Mouse (Mus musculus): ENCODE measurements around the gene Slc44a3. TPM values are rescaled to one million over a fixed set of nuclear protein-coding genes. Genes with fewer than 3 reads are reported as not detected.

The Slc44a3 gene
- total RNA-seq, 2 experiments from 2014 or later, result 14.8 to 21.0 TPM

DNA sequence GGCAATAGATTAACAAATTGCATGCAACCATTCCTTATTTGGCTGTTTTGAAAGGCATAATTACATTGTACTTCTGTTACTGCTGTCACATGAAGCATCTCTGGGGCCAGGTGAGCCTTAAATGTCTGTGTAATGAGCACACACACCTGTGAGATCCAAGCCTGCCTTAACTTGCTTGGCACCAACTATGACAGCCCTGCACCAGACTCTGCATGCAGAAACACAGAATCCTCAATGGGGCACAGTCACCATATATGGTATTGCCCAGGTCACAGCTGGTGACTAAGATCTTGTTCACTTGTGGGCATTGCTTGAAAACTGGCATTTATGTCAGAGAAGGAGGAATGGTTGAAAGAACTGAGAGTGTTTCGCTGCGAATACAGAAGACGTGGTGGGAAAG, 69.4 kb downstream of the Slc44a3 start:
- no peak for DNase-seq (ENCODE audit: low spot score in 2 of 2)

DNA sequence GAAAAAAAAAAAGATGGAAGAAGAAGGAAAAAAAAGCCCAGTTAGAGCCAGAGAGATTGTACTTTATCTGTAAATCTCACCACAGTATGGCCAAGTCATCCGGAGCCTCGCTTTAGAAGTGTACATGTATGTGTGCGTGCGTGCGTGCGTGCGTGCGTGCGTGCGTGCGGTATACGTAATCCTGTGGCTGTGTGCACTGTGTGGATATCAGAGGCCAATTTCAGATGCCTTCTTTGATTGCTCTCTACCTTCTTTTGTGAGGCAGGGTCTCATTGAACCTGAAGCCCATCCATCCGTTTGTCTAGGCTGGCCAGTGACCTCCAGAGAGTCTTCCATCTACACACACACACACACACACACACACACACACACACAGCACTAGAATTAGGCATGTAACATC, 70.7 kb downstream of the Slc44a3 start:
- no peak for DNase-seq (ENCODE audit: low spot score in 2 of 2)

DNA sequence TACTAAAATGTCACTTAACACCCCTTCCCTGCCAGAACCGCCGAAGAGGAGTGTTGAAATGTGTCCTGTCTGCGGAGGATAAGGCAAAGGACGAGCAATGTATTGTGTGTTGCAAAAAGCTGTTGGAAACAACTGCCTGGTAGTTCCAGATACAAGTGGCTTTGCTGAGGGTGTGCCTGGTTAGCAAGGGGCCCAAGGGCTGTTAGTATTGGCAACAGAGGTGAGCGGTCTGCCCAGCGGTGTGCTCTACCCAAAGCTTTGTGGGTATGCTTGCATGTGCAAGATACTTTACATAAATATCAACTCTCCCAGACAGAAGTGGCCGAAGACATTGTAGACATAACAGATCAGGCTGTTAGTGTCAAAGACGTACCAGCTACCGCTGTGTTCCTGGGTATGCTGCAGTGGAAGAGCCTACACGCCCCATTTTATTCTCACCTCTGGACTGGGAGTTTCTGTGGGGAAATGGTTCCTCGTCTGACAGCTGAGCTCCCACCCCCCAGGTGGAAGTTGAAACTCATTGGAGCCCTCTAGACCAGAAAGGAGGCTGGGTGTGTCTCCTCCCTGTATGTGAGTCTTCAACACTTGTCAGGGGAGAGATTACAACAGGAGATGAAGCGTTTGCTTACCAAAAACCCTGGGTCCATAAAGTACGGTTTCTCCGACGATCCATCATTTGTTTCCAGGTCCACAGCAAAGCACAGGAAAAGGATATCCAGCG, 71.6 kb downstream of the Slc44a3 start:
- no peak for DNase-seq (ENCODE audit: low spot score in 2 of 2)

DNA sequence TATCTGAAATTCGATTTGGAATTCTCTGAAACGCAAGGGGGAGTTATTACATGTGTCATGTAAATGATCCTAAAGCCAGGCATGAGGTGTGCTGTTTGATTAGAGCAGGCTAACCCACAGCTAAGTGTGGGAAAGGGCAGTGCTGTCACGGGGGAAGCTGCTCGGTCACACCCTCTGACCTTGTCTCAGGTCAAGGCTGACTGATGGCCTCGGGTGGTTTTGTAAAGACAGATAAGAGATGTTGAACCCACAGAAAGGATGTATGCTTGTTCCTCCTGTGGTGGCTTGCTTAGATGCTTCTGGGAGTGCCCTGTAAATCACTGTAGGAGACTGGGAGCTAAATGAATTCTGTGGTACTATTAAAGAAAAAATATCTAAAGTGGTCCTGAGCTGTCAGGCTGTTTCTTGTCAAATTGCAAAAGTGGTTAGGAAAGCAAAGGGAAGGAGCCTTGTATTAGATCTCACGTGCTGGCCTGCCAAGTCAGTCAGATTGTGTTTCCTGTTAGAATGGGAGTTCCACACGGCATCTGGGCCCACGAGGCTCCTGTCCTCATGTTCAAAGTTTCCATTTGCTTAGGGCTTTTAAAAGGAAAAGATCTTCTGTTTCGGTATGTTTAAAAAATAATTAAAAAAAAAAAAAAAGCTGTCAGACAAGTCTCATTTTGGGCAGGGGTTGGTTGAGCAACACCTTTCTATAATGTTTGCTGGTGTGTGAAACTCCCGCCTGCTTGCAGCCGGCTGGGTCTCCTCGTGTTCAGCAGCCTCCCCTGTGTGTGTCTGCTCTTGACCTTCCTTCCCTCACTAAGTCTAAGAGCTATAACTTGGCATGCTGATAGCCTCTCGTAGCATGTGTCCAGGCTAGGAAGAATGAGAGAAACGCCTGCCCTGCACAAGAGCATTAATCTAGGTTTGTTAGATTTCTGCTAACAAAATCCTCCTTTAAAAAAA, 73.4 kb downstream of the Slc44a3 start:
- no peak for DNase-seq (ENCODE audit: low spot score in 2 of 2)

DNA sequence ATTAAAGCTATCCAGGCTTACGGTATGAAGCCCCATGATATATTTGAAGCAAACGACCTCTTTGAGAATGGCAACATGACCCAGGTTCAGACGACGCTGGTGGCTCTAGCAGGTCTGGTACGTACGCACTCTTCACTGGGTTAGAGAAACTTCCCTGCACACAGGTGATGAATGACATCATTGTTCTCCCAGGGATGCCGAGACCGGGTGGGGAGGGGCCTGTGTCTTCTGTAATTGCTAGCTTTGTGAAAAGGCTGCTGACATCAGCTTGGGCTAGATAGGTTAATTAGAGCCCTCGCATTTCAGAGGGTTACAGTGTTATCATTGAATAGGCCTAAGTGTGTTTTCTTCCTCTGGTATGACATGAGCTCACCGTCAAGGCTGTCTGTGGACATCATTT, 80.8 kb downstream of the Slc44a3 start:
- no peak for DNase-seq (ENCODE audit: low spot score in 2 of 2)

DNA sequence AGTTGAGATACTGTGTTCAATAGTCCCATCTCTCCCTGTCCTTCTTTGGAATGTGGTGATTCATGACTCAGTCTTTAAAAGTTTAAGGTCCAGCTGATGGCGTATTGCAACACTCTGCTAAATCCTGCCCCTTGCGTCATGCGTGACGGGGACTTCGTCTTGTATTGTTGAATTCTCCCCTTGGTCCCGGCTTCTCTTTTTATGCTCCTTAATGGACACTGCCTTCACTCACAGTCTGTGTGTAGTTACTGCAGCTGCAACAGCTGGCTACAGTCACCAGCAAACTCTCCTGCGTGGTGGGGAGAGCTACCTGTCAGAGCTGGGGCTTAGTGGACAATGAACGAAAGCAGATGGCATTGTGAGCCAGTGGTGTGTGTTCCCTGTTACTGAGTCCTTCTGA, 82.7 kb downstream of the Slc44a3 start:
- DNase-seq (ENCODE audit: low spot score in 2 of 2), result no peak

DNA sequence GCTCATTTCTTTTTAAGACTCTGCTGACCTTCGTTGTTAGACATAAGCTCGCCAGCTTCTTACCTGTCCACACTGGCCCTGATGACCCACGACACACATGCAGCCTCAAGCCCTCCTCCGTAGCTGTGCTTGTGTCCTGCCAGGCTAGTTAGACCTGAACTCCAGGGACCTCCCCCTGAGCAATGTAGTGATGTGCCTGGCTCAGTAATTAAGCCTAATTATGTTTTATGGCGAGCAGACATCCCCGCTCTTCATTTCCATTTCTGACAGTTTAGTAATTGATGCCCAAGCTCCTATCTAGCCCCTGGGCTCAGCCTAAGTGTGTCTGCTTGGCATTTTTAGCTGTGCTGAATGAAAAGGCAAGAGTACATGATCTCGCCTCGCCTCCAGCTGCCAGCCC, 83.6 kb downstream of the Slc44a3 start:
- no peak for DNase-seq (ENCODE audit: low spot score in 2 of 2)

DNA sequence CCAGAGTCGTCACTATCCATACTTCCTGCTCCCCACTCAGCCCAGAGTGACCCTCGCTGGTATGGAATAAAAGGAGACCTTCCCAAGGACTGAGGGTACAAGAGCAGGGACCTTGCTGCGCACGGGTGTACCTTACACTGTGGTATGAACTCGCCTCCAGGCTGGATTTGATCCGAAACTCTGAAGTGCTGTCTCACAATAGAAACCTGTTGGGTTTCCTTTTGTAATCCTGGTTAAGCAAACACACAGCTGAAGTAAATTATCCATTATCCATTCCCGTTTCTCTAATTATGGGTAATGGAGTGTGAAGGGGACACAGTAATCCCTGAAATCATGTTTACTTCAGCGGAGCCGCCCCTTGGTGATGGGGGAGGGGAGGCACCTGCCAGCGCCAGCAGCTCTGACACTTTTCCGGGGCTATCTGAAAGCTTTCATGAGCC, 84.2 kb downstream of the Slc44a3 start:
- no peak for DNase-seq (ENCODE audit: low spot score in 2 of 2)

DNA sequence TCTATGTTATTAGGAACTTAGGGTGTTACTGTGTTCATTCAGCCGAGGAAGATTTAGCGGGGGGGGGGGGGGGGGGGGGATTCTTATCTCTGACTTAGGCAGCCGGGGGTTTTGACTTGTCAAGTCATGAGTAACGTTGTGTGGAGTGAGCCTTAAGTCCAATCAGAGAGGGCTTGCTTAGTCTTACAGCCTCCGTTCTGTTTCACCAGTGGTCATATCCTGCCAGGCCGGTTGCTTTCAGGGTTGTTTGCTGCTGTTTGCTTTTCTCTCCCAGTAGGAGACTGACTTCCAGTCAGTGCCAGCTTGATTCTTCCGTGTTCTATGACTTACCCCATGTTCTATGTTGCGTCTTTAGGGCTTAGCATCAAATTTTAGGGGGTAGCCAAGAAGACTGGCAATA, 85.8 kb downstream of the Slc44a3 start:
- no peak for DNase-seq (ENCODE audit: low spot score in 2 of 2)

DNA sequence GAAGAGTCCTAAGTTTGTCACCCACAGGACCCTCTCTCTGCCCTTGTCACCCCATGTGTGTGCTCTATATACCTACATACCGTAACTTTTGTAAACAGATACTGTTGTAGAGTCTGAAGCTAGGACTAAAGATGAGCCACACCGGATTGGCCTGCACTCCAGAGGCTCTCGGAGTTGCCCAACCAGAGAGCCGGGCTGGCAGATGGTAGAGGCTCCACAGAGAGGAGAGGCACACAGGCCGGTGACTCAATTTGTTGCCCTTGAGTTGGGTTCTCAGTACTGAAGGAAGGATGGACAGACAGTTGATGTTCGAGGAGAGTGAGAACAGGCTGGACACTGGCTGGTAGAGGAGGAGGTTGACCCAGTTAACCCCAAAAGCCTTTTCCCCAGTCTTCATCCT, 87.8 kb downstream of the Slc44a3 start:
- DNase-seq (ENCODE audit: low spot score in 2 of 2), result no peak

DNA sequence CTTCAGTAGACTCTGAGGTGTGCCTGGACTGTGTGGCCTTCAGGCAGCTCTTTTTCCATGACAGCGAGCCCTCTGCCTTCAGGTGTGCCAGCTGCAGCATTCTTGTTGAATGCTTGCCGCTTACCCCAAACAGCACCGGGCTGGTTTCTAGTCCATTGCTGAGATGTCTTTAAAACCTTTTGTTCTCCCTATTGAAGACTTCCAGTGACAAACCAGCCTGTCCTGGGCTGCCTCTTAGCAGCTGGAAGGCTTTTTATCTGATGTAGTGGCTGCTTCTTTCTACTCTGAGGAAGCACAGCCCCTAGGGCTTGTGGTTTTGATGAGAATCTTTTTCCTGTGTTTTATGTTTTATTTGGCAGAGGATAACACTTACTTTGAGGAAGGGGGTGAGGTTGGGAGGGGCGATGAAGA, 88.3 kb downstream of the Slc44a3 start:
- DNase-seq (ENCODE audit: low spot score in 2 of 2), result no peak

DNA sequence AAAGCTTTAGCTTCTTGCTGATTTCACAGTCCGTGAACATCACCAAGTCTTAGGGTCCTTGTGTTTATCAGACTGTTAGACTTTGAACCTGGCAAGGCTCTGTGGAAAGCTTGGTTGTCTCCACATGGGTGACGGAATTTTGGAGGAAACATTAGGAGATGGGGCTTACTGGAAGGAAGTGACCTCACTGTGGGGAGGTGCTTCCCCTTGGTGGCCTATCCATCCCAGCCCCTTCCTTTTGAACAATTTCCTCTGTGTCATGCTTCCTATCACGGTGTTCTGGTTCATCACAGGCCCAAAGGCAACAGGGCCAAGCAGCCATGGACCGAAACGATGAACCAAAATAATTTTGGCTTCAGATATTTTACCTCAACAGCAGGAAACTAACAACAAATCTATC, 89.9 kb downstream of the Slc44a3 start:
- no peak for DNase-seq (ENCODE audit: low spot score in 2 of 2)

DNA sequence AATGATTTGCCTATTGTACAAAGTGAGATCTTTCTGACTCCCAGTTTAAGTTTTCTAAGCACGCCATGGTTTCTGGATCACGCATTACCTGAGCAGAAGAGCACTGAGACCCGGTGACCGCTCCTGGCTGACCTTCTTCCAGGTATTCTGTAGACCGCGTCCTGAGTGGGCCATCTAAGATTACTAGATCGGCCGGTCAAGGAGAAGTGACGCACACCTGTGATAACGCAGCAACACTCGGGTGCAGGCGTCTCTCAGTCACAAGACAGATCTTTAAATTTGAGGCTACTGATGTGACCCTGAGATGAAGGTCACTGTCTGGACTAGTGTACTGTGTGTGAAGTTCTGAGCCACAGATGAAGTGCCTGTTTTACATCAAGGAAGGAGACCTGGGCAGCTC, 90.7 kb downstream of the Slc44a3 start:
- no peak for DNase-seq (ENCODE audit: low spot score in 2 of 2)

DNA sequence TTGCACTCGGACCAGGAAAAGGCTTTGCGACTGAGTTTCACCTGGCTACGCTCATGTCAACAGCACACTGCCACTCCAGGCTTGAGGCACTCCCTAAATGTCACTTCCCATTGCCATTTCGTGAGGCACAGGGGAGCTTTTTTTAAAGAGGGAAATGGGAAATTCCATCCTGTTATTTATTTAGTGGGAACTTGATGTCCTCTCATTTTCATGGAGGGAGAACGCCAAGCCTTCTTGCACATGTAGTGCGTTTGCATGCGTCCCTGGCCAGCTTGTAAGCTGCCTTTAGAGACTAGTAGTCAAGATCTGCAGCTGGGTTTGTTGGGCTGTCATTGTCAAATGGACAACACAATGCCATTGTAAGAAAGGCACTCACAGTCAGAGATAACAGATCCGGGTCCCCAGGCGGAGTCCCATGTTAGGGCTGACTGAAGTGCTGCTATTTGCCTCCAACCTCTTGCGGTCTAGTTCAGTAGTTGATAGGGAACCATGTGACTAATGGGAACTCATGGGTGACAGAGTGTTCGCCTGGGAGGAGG, 92.5 kb downstream of the Slc44a3 start:
- DNase-seq (ENCODE audit: low spot score in 2 of 2), result no peak

DNA sequence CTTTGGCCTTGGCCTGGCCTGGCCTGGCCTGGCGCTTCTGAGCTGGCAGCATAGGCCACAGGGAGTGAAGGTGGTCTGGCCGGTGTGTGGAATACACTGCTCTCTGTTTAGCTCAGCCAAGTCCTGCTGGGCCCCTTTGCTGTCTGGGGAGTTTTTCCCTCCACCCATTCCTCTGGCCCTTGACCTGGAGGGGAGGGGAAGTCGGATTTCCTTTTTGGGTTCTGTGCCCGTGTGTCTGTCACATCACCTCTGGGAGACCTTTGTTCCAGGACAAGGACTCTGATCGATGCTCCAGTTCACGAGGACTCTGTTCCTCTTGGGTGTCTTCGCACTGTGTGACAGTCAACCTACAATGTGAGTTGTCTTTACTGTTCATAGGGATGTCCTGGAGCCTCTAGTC, 94.2 kb downstream of the Slc44a3 start:
- no peak for DNase-seq (ENCODE audit: low spot score in 2 of 2)

DNA sequence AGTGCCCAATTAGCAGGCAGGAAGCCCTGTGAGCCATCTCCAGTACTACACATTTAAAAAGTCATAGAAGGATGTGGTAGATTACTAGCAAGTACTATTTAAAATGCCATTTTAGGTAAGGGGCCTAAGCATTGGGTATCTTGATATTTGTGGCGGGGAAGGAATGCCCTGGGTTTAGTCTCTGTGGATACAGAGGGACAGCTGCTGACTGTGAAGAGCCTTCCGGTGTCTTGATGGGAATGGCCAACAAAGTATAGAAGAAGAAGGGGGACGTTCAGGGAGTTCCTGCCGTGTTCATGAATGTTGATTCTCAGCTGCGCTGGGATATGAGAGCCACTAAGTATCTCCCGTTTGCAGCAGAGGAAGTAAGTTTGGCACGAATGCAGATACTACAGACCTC, 95.1 kb downstream of the Slc44a3 start:
- DNase-seq (ENCODE audit: low spot score in 2 of 2), result no peak

DNA sequence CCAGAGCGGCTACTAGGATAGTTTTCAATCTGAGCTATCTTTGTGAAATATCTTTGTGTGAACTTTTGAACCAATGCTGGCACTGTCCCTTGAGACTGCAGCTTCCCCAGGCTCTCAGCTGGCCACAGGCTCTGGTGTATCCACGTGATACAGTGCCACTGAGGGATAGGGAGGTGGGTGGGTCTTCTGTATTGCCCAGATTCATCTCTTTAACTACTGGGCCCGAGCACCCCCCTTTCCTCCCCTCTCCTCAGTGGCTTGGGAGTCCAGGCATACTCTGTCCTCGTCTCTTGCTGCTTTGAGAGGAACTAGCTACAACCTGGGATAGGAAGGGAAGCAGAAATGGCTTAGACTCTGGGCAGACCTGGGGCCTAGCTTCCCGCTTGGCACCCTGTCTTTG, 96.9 kb downstream of the Slc44a3 start:
- DNase-seq (ENCODE audit: low spot score in 2 of 2), result no peak

DNA sequence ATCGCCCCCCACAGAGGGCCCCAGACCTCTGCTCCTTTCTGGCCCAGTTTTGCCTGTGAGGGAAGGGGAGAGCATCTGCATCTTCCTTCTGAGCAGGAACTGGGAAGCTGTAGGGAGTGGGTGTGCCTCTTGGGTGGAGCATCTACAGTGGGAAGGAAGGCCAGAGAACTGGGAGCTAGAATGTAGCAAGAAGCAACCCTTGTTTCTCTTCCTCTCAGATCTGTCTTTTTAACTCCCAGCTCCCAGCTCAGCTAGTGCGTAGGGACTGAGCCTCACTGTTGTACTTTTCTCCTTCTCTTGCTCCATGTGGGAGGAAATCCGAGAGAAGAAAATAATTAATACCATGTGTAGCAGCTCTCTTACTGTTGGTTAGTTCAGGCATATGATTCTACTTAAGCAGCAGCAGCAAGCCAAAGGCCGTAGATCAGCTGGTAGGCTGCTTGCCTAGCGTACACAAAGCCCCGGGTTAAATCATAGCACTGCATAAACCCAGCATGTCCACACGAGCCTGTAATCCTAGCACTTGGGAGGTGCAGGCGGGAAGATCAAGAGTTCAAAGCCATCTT, 98.2 kb downstream of the Slc44a3 start:
- DNase-seq (ENCODE audit: low spot score in 2 of 2), result no peak

DNA sequence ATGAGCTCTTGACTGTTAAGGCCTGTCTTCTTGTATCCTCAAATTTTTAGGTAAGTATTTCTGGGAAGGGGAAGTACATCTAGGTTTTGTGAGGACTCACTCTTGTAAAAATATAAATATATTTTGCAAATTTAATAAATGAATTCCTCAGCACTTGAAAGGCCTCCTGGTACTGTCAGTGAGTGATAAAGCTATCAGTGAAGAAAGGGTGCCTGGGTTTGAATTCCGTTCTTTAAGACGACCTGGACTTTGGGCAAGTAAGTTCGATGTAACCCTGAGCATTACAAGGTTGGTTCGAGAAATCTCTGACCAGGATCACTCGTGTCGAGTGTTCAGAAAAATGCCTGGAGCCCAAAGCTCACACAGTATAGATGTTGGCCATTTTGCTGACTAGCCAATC, 98.8 kb downstream of the Slc44a3 start:
- DNase-seq (ENCODE audit: low spot score in 2 of 2), result no peak

DNA sequence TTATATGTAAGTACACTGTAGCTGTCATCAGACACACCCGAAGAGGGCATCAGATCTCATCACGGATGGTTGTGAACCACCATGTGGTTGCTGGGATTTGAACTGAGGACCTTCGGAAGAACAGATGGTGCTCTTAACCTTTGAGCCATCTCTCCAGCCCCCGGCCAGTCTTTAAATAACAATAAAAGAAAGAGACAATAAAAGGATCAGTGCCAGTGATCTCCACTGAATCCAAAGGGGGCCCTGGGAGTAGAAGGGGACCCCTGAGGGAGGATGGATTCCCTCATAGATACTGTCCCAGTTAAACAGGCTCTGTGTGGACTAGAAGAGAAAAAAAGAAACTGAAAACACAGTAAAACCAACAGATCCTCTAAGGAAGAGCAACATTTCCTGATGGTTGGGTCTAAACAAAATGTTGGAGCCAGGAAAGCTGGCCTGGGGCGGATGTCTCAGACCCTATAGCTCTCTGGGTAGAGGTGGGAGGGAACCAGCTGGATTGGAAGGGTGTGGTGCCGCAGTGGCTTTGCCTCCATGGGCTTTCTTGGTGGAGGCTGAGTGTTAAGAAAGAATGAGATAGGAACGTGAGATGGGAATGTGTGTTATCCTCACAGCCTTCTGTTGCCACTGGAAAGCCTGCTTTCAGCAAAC, 101.8 kb downstream of the Slc44a3 start:
- DNase-seq (ENCODE audit: low spot score in 2 of 2), result no peak

DNA sequence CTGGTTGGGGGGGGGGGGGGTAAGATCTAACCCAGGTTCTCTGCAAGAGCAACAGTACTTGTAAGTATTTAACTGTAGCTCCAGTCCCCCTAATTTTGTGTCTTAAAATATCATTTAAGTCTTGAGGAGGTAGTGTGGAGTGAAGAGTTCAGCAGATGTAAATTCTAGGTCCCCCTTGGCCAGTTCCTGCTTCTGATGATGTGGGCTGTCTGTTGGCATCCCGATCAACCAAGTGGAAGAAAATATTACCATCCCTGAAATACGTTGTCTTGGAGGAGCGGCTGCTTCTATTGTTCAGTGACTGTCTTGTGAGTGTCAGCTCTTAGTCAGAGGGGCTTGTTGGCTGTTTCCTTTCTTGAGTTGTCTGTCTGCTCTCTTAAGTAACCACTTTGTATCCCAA, 102.7 kb downstream of the Slc44a3 start:
- no peak for DNase-seq (ENCODE audit: low spot score in 2 of 2)
